Mouse (Mus musculus): ENCODE measurements at regions not wholly inside any gene's neighbourhood (a gene's known extent, or its start where the extent isn't known, plus 50 kb on each side); places are given as distances from the start of the nearest gene placed in this dataset.
A peak's percentile ranks its signal among the peaks of the same experiment; 100 is the strongest.

- no peaks in the 10 kb centered on the region for H3K4me1 ChIP-seq (replicated peaks; ENCODE audit: control insufficient read depth, insufficient read depth)
- ATAC-seq (ENCODE audit: low FRiP score, low TSS enrichment) (no peak), DNase-seq (ENCODE audit: low spot score) (no peak)
- no peak for TF ChIP-seq CTCF (IDR thresholded peaks at IDR 0.05; ENCODE audit: low read depth)
- no peaks in the 10 kb centered on the region for H3K9me3 ChIP-seq (ENCODE audit: control insufficient read depth, low read length)
- H3K9ac ChIP-seq (ENCODE audit: low read length) = no peak overlapping the region
- no peaks in the 10 kb centered on the region for H3K27me3 ChIP-seq (ENCODE audit: control insufficient read depth, insufficient read depth, low read length)
- no peak overlapping the region for H3K4me3 ChIP-seq (ENCODE audit: low read depth, low read length)
- H3K4me2 ChIP-seq (replicated peaks; ENCODE audit: low read depth) = no peak overlapping the region
- no peaks in the 10 kb centered on the region for H3K36me3 ChIP-seq (ENCODE audit: control insufficient read depth, insufficient read depth, low read length)
- H3K27ac ChIP-seq (replicated peaks) = no peak overlapping the region
These were observed 347.9 kb downstream of the Gm11232 start for GRCm38 (mm10) chr4:71409867-71410266.

- Histone ChIP-seq H3K4me3 (ENCODE audit: low read depth, low read length) (no peak overlapping the region), H3K4me1 (replicated peaks; ENCODE audit: control insufficient read depth, insufficient read depth) (no peaks in the 10 kb centered on the region), H3K9ac (ENCODE audit: low read length) (no peak overlapping the region), H3K36me3 (ENCODE audit: control insufficient read depth, insufficient read depth, low read length) (no peaks in the 10 kb centered on the region), H3K27ac (replicated peaks) (no peak overlapping the region), H3K27me3 (ENCODE audit: control insufficient read depth, insufficient read depth, low read length) (no peaks in the 10 kb centered on the region), H3K4me2 (replicated peaks; ENCODE audit: low read depth) (no peak overlapping the region), H3K9me3 (ENCODE audit: control insufficient read depth, low read length) (no peaks in the 10 kb centered on the region)
- DNase-seq (ENCODE audit: low spot score) (no peak), ATAC-seq (ENCODE audit: low FRiP score, low TSS enrichment) (no peak)
- 83% methylated on average over 1 of the region's 1 CpGs for WGBS
- TF ChIP-seq EP300 (optimal IDR thresholded peaks at IDR 0.05) (no peak), CTCF (IDR thresholded peaks at IDR 0.05; ENCODE audit: low read depth) (no peak)
These were observed 367.3 kb downstream of the Gm11232 start for GRCm38 (mm10) chr4:71390444-71390843.

- no peak for TF ChIP-seq CTCF (IDR thresholded peaks at IDR 0.05; ENCODE audit: low read depth)
- TF ChIP-seq EP300 (optimal IDR thresholded peaks at IDR 0.05) = no peak
- no peaks in the 10 kb centered on the region for H3K27me3 ChIP-seq (ENCODE audit: control insufficient read depth, insufficient read depth, low read length)
- no peak overlapping the region for H3K4me2 ChIP-seq (replicated peaks; ENCODE audit: low read depth)
- H3K9me3 ChIP-seq (ENCODE audit: control insufficient read depth, low read length) = no peaks in the 10 kb centered on the region
- no peak overlapping the region for H3K9ac ChIP-seq (ENCODE audit: low read length)
- ATAC-seq (ENCODE audit: low FRiP score, low TSS enrichment) (no peak), DNase-seq (ENCODE audit: low spot score) (no peak)
- 91% methylated on average over 5 of the region's 5 CpGs for whole genome bisulfite sequencing
- no peaks in the 10 kb centered on the region for H3K36me3 ChIP-seq (ENCODE audit: control insufficient read depth, insufficient read depth, low read length)
- H3K27ac ChIP-seq (replicated peaks) = no peak overlapping the region
- H3K4me3 ChIP-seq (ENCODE audit: low read depth, low read length) = no peak overlapping the region
- no peaks in the 10 kb centered on the region for H3K4me1 ChIP-seq (replicated peaks; ENCODE audit: control insufficient read depth, insufficient read depth)
These were observed 388.5 kb downstream of the Gm11232 start for GRCm38 (mm10) chr4:71369276-71369675.

GRCm38 (mm10) chr4:71363761-71364160, 394.0 kb downstream of the Gm11232 start:
- H3K27me3 ChIP-seq (ENCODE audit: control insufficient read depth, insufficient read depth, low read length) = no peaks in the 10 kb centered on the region
- H3K27ac ChIP-seq (replicated peaks) = no peak overlapping the region
- DNase-seq (ENCODE audit: low spot score) = no peak
- 67% methylated on average over 1 of the region's 1 CpGs for WGBS
- ATAC-seq (ENCODE audit: low FRiP score, low TSS enrichment) = no peak
- no peaks in the 10 kb centered on the region for H3K9me3 ChIP-seq (ENCODE audit: control insufficient read depth, low read length)
- no peaks in the 10 kb centered on the region for H3K4me1 ChIP-seq (replicated peaks; ENCODE audit: control insufficient read depth, insufficient read depth)
- no peak overlapping the region for H3K9ac ChIP-seq (ENCODE audit: low read length)
- no peak overlapping the region for H3K4me2 ChIP-seq (replicated peaks; ENCODE audit: low read depth)
- TF ChIP-seq EP300 (optimal IDR thresholded peaks at IDR 0.05) (no peak), CTCF (IDR thresholded peaks at IDR 0.05; ENCODE audit: low read depth) (peak; percentile 40; the same call in 1 of the 2 replicates)
- H3K36me3 ChIP-seq (ENCODE audit: control insufficient read depth, insufficient read depth, low read length) = no peaks in the 10 kb centered on the region
- H3K4me3 ChIP-seq (ENCODE audit: low read depth, low read length) = no peak overlapping the region

- WGBS = 45% methylated on average over 1 of the region's 1 CpGs
- H3K9me3 ChIP-seq (ENCODE audit: control insufficient read depth, low read length) = no peaks in the 10 kb centered on the region
These were observed 400.1 kb downstream of the Gm11232 start for GRCm38 (mm10) chr4:71357626-71358025.

GRCm38 (mm10) chr4:71356714-71357113, 401.1 kb downstream of the Gm11232 start:
- no peaks in the 10 kb centered on the region for H3K9me3 ChIP-seq (ENCODE audit: control insufficient read depth, low read length)
- DNase-seq (ENCODE audit: low spot score) (no peak), ATAC-seq (ENCODE audit: low FRiP score, low TSS enrichment) (no peak)
- 85% methylated on average over 1 of the region's 1 CpGs for WGBS
- no peak overlapping the region for H3K27ac ChIP-seq (replicated peaks)
- no peaks in the 10 kb centered on the region for H3K4me1 ChIP-seq (replicated peaks; ENCODE audit: control insufficient read depth, insufficient read depth)
- no peaks in the 10 kb centered on the region for H3K36me3 ChIP-seq (ENCODE audit: control insufficient read depth, insufficient read depth, low read length)
- no peak overlapping the region for H3K4me2 ChIP-seq (replicated peaks; ENCODE audit: low read depth)
- H3K27me3 ChIP-seq (ENCODE audit: control insufficient read depth, insufficient read depth, low read length) = no peaks in the 10 kb centered on the region
- H3K4me3 ChIP-seq (ENCODE audit: low read depth, low read length) = no peak overlapping the region
- H3K9ac ChIP-seq (ENCODE audit: low read length) = no peak overlapping the region
- TF ChIP-seq CTCF (IDR thresholded peaks at IDR 0.05; ENCODE audit: low read depth) (no peak), EP300 (optimal IDR thresholded peaks at IDR 0.05) (no peak)

More at GRCm38 (mm10) chr4:71357626-71358025, 400.1 kb downstream of the Gm11232 start:
- Histone ChIP-seq H3K4me3 (ENCODE audit: low read depth, low read length) (no peak overlapping the region), H3K4me2 (replicated peaks; ENCODE audit: low read depth) (no peak overlapping the region), H3K36me3 (ENCODE audit: control insufficient read depth, insufficient read depth, low read length) (no peaks in the 10 kb centered on the region), H3K4me1 (replicated peaks; ENCODE audit: control insufficient read depth, insufficient read depth) (no peaks in the 10 kb centered on the region), H3K27me3 (ENCODE audit: control insufficient read depth, insufficient read depth, low read length) (no peaks in the 10 kb centered on the region), H3K9ac (ENCODE audit: low read length) (no peak overlapping the region), H3K27ac (replicated peaks) (no peak overlapping the region)
- ATAC-seq (ENCODE audit: low FRiP score, low TSS enrichment) (no peak), DNase-seq (ENCODE audit: low spot score) (no peak)
- TF ChIP-seq CTCF (IDR thresholded peaks at IDR 0.05; ENCODE audit: low read depth) (no peak), EP300 (optimal IDR thresholded peaks at IDR 0.05) (no peak)
